Mouse (Mus musculus) mouse trophoblast stem cell (cell line): ENCODE measurements around the gene Crlf1.

Experiments
- in situ Hi-C, 2 experiments: fragments of 300-500 bp; cut with MseI, MboI; formaldehyde crosslinking; loops; 2 replicates in 1 of 2; 3 replicates in 1 of 2; pipeline ENCODE4 v1.15.1; 2025

Crlf1 gene

DNA sequence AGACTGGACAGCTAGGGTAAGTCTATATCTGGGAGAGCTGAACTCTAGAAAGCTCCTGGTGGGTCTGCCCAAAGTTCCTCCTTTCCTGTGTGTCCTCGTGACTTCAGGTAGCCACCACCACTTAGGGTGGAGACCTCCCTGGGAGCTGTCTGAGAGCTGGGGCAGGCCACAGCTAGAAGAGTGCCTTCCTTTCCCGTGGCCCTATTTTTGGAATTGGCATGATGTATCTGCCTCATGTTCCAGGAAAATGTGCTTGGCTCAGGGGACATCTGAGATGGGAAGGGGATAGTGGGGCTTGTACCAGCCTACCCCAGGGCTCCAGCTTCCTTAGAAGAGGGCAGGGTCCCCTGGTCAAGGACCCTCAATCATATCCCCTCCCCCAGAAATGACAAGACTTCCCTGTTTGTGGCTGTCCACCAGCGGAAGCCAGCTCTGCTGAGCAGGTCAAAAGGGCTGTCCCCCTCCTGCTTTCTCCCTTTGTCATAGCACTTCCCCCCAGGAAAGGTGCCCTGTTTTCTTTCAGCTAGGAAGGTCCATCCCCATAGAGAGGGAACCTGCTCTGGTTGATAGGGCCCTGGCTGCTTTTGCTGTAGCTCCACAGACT, 58.7 kb downstream of the Crlf1 start:
- in situ Hi-C loops: no loop called here

- in situ Hi-C loops: no loop called here
Observed at GRCm38 (mm10) chr8:70552836-70553235, 59.9 kb downstream of the Crlf1 start.
